Mouse (Mus musculus) forebrain, embryonic 15.5 days (tissue): ENCODE data around the gene Herpud2. TPM values are rescaled to one million over a fixed set of nuclear protein-coding genes. Genes with fewer than 3 reads are reported as not detected.
A peak's percentile ranks its signal among the peaks of the same experiment; 100 is the strongest.
"Not testable (repeated sequence)": the region's sequence is repeated elsewhere in the genome, so short reads cannot be mapped to it uniquely, and the experiment has no call there.

Experiments
- ATAC-seq: fragments of 200-750 bp; cut with Nextera tagmentation; replicated peaks from 2 replicates; pipeline ENCODE4 v1.8.0; 2017; ENCODE audit warnings: mild to moderate bottlenecking, moderate TSS enrichment, moderate library complexity
- H3K27ac ChIP-seq: fragments of 300-500 bp; sonication (generic); replicated peaks from 2 replicates; pipeline ENCODE4 v1.5.1; 2015; ENCODE audit warnings: mild to moderate bottlenecking, inconsistent platforms
- H3K27me3 ChIP-seq: fragments of 300-500 bp; sonication (generic); 2 replicates; pipeline ENCODE4 v1.6.1; 2015; ENCODE audit warnings: inconsistent platforms
- H3K36me3 ChIP-seq: fragments of 300-500 bp; sonication (generic); 2 replicates; pipeline ENCODE4 v1.6.1; 2015; ENCODE audit warnings: mild to moderate bottlenecking, inconsistent platforms
- H3K4me1 ChIP-seq: fragments of 300-500 bp; sonication (generic); 2 replicates; pipeline ENCODE4 v1.6.1; 2015; ENCODE audit warnings: inconsistent platforms
- H3K4me2 ChIP-seq: fragments of 300-500 bp; sonication (generic); replicated peaks from 2 replicates; pipeline ENCODE4 v1.6.1; 2015; ENCODE audit warnings: mild to moderate bottlenecking, inconsistent platforms
- H3K4me3 ChIP-seq: fragments of 300-500 bp; sonication (generic); 2 replicates; pipeline ENCODE4 v1.5.1; 2015; ENCODE audit warnings: mild to moderate bottlenecking, inconsistent platforms
- H3K9ac ChIP-seq: fragments of 300-500 bp; sonication (generic); replicated peaks from 2 replicates; pipeline ENCODE4 v1.6.1; 2015; ENCODE audit warnings: mild to moderate bottlenecking, inconsistent platforms
- H3K9me3 ChIP-seq: fragments of 300-500 bp; sonication (generic); 2 replicates; pipeline ENCODE4 v1.6.1; 2016; ENCODE audit warnings: inconsistent platforms
- WGBS: fragments of 180-500 bp; shearing (Covaris S2); methylation state at CpG from one replicate; pipeline ENCODE4 v1.1.7; 2015; ENCODE audit warnings: mixed read lengths; 5-methylcytosine and 5-hydroxymethylcytosine counted together
- polyA plus RNA-seq: library from polyadenylated mRNA; unstranded; fragments of >200 nt; fragmentation: Nextera tagmentation; extraction: Ambion mirVana; gene quantifications from 2 replicates; pipeline ENCODE4 v1.2.1, GENCODE M21; 2015

Herpud2 gene
- polyA plus RNA-seq, 1 experiment from 2014 or later: 40.9 TPM

GRCm38 (mm10) chr9:25142988-25143387 is 8.6 kb downstream of the Herpud2 start:
- 98% methylated on average over 1 of the region's 1 CpGs for WGBS
- H3K27me3 ChIP-seq: no peaks in the 10 kb centered on the region
- H3K4me1 ChIP-seq: peaks cover 9% of the 10 kb centered on the region
- ATAC-seq: no peak
- H3K36me3 ChIP-seq: no peaks in the 10 kb centered on the region
- no peak overlapping the region for H3K4me3 ChIP-seq
- H3K9ac ChIP-seq: no peak overlapping the region
- H3K9me3 ChIP-seq: no peaks in the 10 kb centered on the region
- H3K4me2 ChIP-seq: no peak overlapping the region
- no peak overlapping the region for H3K27ac ChIP-seq

- H3K4me3 ChIP-seq: no peak overlapping the region
- H3K27ac ChIP-seq: no peak overlapping the region
- H3K9me3 ChIP-seq: no peaks in the 10 kb centered on the region
- no peaks in the 10 kb centered on the region for H3K27me3 ChIP-seq
- H3K36me3 ChIP-seq: no peaks in the 10 kb centered on the region
- H3K4me2 ChIP-seq: no peak overlapping the region
- 92% methylated on average over 3 of the region's 3 CpGs for WGBS
- no peak for ATAC-seq
- H3K4me1 ChIP-seq: peaks cover 3% of the 10 kb centered on the region; the same call in 1 of the 2 replicates
- no peak overlapping the region for H3K9ac ChIP-seq
Measured at GRCm38 (mm10) chr9:25142041-25142440, 9.6 kb downstream of the Herpud2 start.

DNA sequence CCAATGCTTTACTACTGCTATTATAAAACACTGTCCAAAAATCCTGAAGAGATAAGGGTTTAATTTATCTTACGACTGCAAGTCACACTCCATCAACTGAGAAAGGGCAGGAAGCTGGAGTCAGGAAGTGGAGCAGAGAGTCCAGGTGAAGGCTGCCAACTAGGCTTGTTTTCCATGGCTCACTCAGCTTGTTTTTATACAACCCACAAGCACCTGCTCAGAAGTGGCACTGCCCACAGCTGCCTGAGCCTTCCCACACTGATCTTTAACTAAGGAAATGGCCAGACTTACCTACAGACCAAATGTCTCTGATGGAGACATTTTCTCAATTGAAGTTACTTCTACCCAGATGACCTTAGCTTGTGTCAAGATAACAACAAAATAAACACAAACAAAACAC is 11.3 kb downstream of the Herpud2 start:
- no peaks in the 10 kb centered on the region for H3K36me3 ChIP-seq
- no peak for ATAC-seq
- H3K9me3 ChIP-seq: no peaks in the 10 kb centered on the region
- WGBS: 89% methylated on average over 1 of the region's 1 CpGs
- no peak overlapping the region for H3K9ac ChIP-seq
- no peaks in the 10 kb centered on the region for H3K4me1 ChIP-seq
- H3K27ac ChIP-seq: no peak overlapping the region
- H3K4me3 ChIP-seq: no peak overlapping the region
- no peak overlapping the region for H3K4me2 ChIP-seq
- H3K27me3 ChIP-seq: no peaks in the 10 kb centered on the region

GRCm38 (mm10) chr9:25138900-25139299 is 12.7 kb downstream of the Herpud2 start:
- H3K4me1 ChIP-seq: no peaks in the 10 kb centered on the region
- H3K9me3 ChIP-seq: no peaks in the 10 kb centered on the region
- H3K36me3 ChIP-seq: no peaks in the 10 kb centered on the region
- no peak for ATAC-seq
- H3K4me2 ChIP-seq: no peak overlapping the region
- no peak overlapping the region for H3K9ac ChIP-seq
- no peaks in the 10 kb centered on the region for H3K27me3 ChIP-seq
- no peak overlapping the region for H3K27ac ChIP-seq
- 93% methylated on average over 1 of the region's 1 CpGs for WGBS
- no peak overlapping the region for H3K4me3 ChIP-seq

DNA sequence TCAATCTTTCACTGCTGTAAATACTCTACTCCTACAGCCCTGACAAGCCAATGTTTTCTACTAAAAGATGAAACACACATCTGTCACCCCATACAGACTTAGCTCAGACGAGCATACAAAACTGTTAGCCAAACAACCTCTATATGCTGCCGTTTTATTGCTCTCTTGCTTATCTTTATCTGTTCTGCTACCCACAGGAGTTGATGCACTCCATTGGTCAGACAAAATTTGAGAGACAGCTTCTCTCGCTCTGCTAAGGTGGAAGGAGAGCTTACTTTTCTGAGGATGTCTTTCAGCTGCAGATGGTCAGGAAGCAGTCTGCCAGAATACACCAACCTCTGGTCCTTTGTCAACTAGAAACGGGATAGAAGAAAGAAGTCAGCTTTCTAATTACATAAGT is 18.7 kb downstream of the Herpud2 start:
- H3K4me1 ChIP-seq: no peaks in the 10 kb centered on the region
- 86% methylated on average over 4 of the region's 4 CpGs for WGBS
- H3K4me2 ChIP-seq: no peak overlapping the region
- no peaks in the 10 kb centered on the region for H3K27me3 ChIP-seq
- H3K4me3 ChIP-seq: no peak overlapping the region
- H3K9me3 ChIP-seq: no peaks in the 10 kb centered on the region
- no peak overlapping the region for H3K9ac ChIP-seq
- no peaks in the 10 kb centered on the region for H3K36me3 ChIP-seq
- H3K27ac ChIP-seq: no peak overlapping the region
- ATAC-seq: no peak

DNA sequence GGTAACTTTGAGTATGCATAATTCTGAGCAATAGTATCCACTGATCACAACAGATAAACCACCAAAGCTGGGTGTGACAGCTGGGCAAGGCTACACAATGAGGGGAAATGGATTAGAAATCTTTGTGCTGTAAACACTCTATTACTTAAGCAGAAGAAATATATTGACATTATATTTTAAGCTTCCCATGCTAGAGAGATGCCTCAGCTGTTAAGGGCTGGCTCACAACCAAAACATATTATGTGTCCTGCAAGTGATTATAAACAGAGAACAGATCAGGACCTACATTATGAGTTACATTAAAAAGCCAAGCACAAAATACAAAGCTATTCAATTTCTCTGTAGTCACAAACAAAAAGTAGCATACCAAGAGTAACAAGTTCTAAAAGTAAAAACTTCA is 19.4 kb downstream of the Herpud2 start:
- Histone ChIP-seq H3K9me3 (no peaks in the 10 kb centered on the region), H3K4me3 (no peak overlapping the region), H3K27me3 (no peaks in the 10 kb centered on the region), H3K4me1 (no peaks in the 10 kb centered on the region), H3K27ac (no peak overlapping the region), H3K9ac (no peak overlapping the region), H3K4me2 (no peak overlapping the region), H3K36me3 (no peaks in the 10 kb centered on the region)
- no peak for ATAC-seq

DNA sequence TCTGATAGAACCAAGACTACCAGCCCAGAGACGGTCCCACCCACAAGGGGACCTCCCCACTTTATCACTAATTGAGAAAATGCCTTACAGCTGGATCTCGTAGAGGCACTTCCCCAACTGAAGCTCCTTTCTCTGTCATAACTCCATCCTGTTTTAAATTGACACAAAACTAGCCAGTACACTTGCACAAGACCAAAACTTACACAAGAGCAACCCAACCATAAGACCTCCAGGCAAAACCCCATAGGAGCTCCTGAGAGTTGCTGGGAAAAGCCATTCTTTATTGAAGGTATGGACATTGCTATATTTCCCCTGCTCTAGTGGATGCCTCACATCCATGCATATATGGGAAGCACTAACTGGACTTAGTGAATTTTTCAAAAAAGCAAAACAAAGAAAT is 27.6 kb downstream of the Herpud2 start:
- H3K27me3 ChIP-seq: no peaks in the 10 kb centered on the region
- peaks cover 44% of the 10 kb centered on the region for H3K36me3 ChIP-seq
- H3K9me3 ChIP-seq: no peaks in the 10 kb centered on the region
- no peak overlapping the region for H3K4me3 ChIP-seq
- H3K4me1 ChIP-seq: no peaks in the 10 kb centered on the region
- H3K9ac ChIP-seq: no peak overlapping the region
- H3K27ac ChIP-seq: no peak overlapping the region
- 91% methylated on average over 2 of the region's 2 CpGs for WGBS
- ATAC-seq: no peak
- no peak overlapping the region for H3K4me2 ChIP-seq

DNA sequence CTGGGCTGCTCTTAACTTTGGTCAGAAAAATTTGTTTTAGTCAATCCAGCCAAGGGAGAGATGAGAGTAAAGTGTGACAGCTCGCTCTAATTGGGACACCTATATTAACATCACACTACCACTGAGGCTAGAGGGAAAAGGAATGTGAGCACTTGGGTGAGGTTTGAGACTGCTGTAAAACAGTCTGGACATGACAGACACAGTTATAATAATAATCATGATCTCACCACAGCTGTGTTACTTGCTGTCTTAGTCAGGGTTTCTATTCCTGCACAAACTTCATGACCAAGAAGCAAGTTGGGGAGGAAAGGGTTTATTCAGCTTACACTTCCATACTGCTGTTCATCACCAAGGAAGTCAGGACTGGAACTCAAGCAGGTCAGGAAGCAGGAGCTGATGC is 28.0 kb downstream of the Herpud2 start:
- ATAC-seq, H3K4me3 ChIP-seq, H3K9ac ChIP-seq, H3K27me3 ChIP-seq, H3K9me3 ChIP-seq, H3K4me2 ChIP-seq, H3K27ac ChIP-seq, H3K4me1 ChIP-seq: not testable (repeated sequence)
- 94% methylated on average over 1 of the region's 1 CpGs for WGBS
- peaks cover 47% of the 10 kb centered on the region for H3K36me3 ChIP-seq

GRCm38 (mm10) chr9:25104638-25105037 is 47.0 kb downstream of the Herpud2 start:
- no peaks in the 10 kb centered on the region for H3K4me1 ChIP-seq
- no peaks in the 10 kb centered on the region for H3K9me3 ChIP-seq
- H3K4me3 ChIP-seq: no peak overlapping the region
- H3K27ac ChIP-seq: no peak overlapping the region
- no peak overlapping the region for H3K4me2 ChIP-seq
- H3K27me3 ChIP-seq: no peaks in the 10 kb centered on the region
- ATAC-seq: peak; percentile 74
- no peak overlapping the region for H3K9ac ChIP-seq
- H3K36me3 ChIP-seq: peaks cover 36% of the 10 kb centered on the region

DNA sequence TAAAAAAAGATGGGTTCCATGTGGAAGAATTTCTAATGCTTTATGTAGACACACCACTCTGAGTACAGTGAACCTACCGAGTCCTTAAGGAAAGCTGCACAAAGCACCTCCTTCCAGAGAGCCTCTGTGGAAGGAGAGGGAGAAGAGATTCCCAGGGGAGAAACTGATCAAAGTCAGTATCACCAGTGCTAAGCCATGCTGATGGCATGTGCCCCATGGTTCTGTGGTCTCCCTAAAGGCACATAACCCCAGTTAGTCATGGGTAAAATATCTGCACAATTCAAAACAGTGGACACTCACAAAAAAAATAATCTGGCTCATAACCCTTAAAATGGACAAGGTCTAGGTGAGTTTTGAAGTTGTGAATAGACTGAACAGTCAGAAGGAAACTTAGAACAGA is 48.7 kb downstream of the Herpud2 start:
- Histone ChIP-seq H3K4me1 (no peaks in the 10 kb centered on the region), H3K4me3 (no peak overlapping the region), H3K9ac (no peak overlapping the region), H3K27ac (no peak overlapping the region), H3K27me3 (no peaks in the 10 kb centered on the region), H3K9me3 (no peaks in the 10 kb centered on the region), H3K36me3 (peaks cover 27% of the 10 kb centered on the region; the same call in 1 of the 2 replicates), H3K4me2 (no peak overlapping the region)
- ATAC-seq: no peak
- WGBS: 94% methylated on average over 1 of the region's 1 CpGs

- Histone ChIP-seq H3K4me1 (no peaks in the 10 kb centered on the region), H3K27ac (no peak overlapping the region), H3K36me3 (no peaks in the 10 kb centered on the region), H3K27me3 (no peaks in the 10 kb centered on the region), H3K9ac (no peak overlapping the region), H3K4me2 (no peak overlapping the region), H3K4me3 (no peak overlapping the region), H3K9me3 (no peaks in the 10 kb centered on the region)
- ATAC-seq: no peak
- 57% methylated on average over 1 of the region's 1 CpGs for WGBS
Measured at GRCm38 (mm10) chr9:25090853-25091252, 60.8 kb downstream of the Herpud2 start.

DNA sequence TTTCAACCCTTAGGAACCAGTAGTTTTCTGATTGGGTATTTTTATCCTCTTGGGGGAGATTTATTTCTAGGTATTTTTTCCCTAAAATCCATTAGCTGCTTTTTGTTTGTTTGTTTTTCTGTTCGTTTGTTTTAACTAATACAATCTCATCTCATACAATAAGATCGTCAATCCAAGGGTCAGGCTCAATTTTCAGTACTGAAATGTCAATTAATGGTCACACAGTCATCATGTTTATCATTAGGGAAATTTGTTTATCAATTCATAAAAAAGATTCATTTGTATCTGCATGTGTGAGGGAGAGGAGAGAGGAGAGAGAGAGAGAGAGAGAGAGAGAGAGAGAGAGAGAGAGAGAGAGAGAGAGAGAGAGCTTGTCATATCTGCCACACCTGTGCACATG is 62.5 kb downstream of the Herpud2 start, which contains the start of gene Gm10181:
Gene Gm10181, plus strand, starts transcription at position 301 of the 400 bp plus-strand sequence.
- 80% methylated on average over 2 of the region's 2 CpGs for WGBS
- Histone ChIP-seq H3K4me3 (no peak within 1 kb of the TSS), H3K9ac (no peak within 1 kb of the TSS), H3K36me3 (no peaks in the 10 kb centered on the region), H3K9me3 (no peaks in the 10 kb centered on the region), H3K4me2 (no peak within 1 kb of the TSS), H3K27ac (no peak within 1 kb of the TSS), H3K27me3 (no peaks in the 10 kb centered on the region), H3K4me1 (no peaks in the 10 kb centered on the region)
- ATAC-seq: no peak

DNA sequence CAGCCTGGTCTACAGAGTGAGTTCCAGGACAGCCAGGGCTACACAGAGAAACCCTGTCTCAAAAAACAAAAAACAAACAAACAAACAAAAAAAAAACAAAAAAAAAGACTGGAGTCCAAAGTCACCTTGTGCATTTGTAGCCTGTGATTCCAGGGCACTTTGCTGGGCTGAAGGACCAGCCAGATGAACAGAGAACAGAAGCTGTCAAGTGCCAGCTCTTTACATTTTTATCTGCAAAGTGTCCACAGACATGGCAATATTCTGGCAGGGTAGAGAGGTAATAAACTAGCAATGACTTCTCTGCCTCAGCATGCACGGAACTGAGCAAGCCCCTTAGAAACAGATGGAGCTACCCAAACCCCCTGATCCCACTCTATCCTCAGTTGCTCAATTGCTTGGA is 75.1 kb downstream of the Herpud2 start:
- H3K27me3 ChIP-seq: no peaks in the 10 kb centered on the region
- H3K27ac ChIP-seq: no peak overlapping the region
- H3K9me3 ChIP-seq: no peaks in the 10 kb centered on the region
- H3K9ac ChIP-seq: no peak overlapping the region
- no peak overlapping the region for H3K4me3 ChIP-seq
- H3K36me3 ChIP-seq: no peaks in the 10 kb centered on the region
- no peaks in the 10 kb centered on the region for H3K4me1 ChIP-seq
- no peak overlapping the region for H3K4me2 ChIP-seq
- no peak for ATAC-seq
- 89% methylated on average over 1 of the region's 1 CpGs for WGBS
